Mouse (Mus musculus) layer of hippocampus, adult 11-12 months (tissue): ENCODE measurements around the gene Mmp19.
"Not testable (repeated sequence)": the region's sequence is repeated elsewhere in the genome, so short reads cannot be mapped to it uniquely, and the experiment has no call there.

Source experiments
- DNase-seq: peaks from one replicate; pipeline ENCODE4 v3.0.0; 2022; ENCODE audit warnings: low spot score

The Mmp19 gene

GRCm38 (mm10) chr10:128801981-128802495 lies 11.3 kb downstream of the Mmp19 start:
- DNase-seq = no peak

- no peak for DNase-seq
Observed at GRCm38 (mm10) chr10:128802956-128803355, 12.2 kb downstream of the Mmp19 start.

- DNase-seq = no peak
Observed at GRCm38 (mm10) chr10:128803361-128803760, 12.7 kb downstream of the Mmp19 start.

- DNase-seq = peak; percentile 69
Observed at GRCm38 (mm10) chr10:128803771-128804270, 13.1 kb downstream of the Mmp19 start, which contains the start of gene Dnajc14. Gene Dnajc14 (plus strand): TSS chr10:128804062.

GRCm38 (mm10) chr10:128804271-128805091 lies 13.8 kb downstream of the Mmp19 start, which contains the start of gene Tmem198b:
Gene Tmem198b (minus strand): TSS chr10:128804370.
- DNase-seq = peak; percentile 75

- peak; percentile 94 for DNase-seq
Observed at GRCm38 (mm10) chr10:128805092-128806000, 14.6 kb downstream of the Mmp19 start.

GRCm38 (mm10) chr10:128806086-128806485 lies 15.4 kb downstream of the Mmp19 start:
- no peak for DNase-seq

GRCm38 (mm10) chr10:128807018-128807417 lies 16.3 kb downstream of the Mmp19 start:
- DNase-seq = no peak

- DNase-seq = no peak
Observed at GRCm38 (mm10) chr10:128817033-128817432, 26.3 kb downstream of the Mmp19 start, which contains the start of gene Sarnp. Gene Sarnp (plus strand): TSS chr10:128817333.

- peak; percentile 48 for DNase-seq
Observed at GRCm38 (mm10) chr10:128820217-128820616, 29.5 kb downstream of the Mmp19 start.

- DNase-seq = peak; percentile 100
Observed at GRCm38 (mm10) chr10:128821358-128822056, 30.8 kb downstream of the Mmp19 start, which contains the start of gene Ormdl2. Gene Ormdl2 (minus strand): TSS chr10:128821645.

GRCm38 (mm10) chr10:128822135-128822534 lies 31.4 kb downstream of the Mmp19 start:
- no peak for DNase-seq

GRCm38 (mm10) chr10:128823087-128823486 lies 32.4 kb downstream of the Mmp19 start:
- not testable (repeated sequence) for DNase-seq

- DNase-seq = no peak
Observed at GRCm38 (mm10) chr10:128823821-128824220, 33.1 kb downstream of the Mmp19 start.

GRCm38 (mm10) chr10:128837400-128837799 lies 46.7 kb downstream of the Mmp19 start:
- no peak for DNase-seq

- no peak for DNase-seq
Observed at GRCm38 (mm10) chr10:128839434-128839833, 48.7 kb downstream of the Mmp19 start.

GRCm38 (mm10) chr10:128840612-128841011 lies 49.9 kb downstream of the Mmp19 start:
- DNase-seq = no peak

GRCm38 (mm10) chr10:128843260-128843659 lies 52.5 kb downstream of the Mmp19 start:
- no peak for DNase-seq

GRCm38 (mm10) chr10:128845516-128845915 lies 54.8 kb downstream of the Mmp19 start:
- DNase-seq = no peak

GRCm38 (mm10) chr10:128846664-128847063 lies 56.0 kb downstream of the Mmp19 start:
- DNase-seq = no peak

GRCm38 (mm10) chr10:128848426-128848825 lies 57.7 kb downstream of the Mmp19 start:
- DNase-seq = no peak
